Mouse (Mus musculus) frontal cortex, postnatal 14 days (tissue): ENCODE measurements around the gene Bfar.
"Not testable (repeated sequence)": the region's sequence is repeated elsewhere in the genome, so short reads cannot be mapped to it uniquely, and the experiment has no call there.

Source experiments
- DNase-seq, 2 experiments: peaks; one replicate each; pipeline ENCODE4 v3.0.0; 2022; ENCODE audit warnings: low spot score in 2 of 2

Bfar gene

GRCm38 (mm10) chr16:13671685-13672385 lies at the start of gene Bfar, which contains the start of gene 3110001I22Rik:
Gene Bfar, plus strand, starts transcription at chr16:13671858.
Gene 3110001I22Rik, plus strand, starts transcription at chr16:13671929.
- DNase-seq = peak; percentile 82 to 83

- DNase-seq = no peak
Observed at GRCm38 (mm10) chr16:13628345-13628744, 43.3 kb upstream of the Bfar start.

GRCm38 (mm10) chr16:13638198-13638597 lies 33.5 kb upstream of the Bfar start:
- not testable (repeated sequence) for DNase-seq

GRCm38 (mm10) chr16:13639508-13639907 lies 32.1 kb upstream of the Bfar start:
- no peak for DNase-seq

- DNase-seq = no peak
Observed at GRCm38 (mm10) chr16:13640064-13640463, 31.6 kb upstream of the Bfar start.

- DNase-seq = no peak
Observed at GRCm38 (mm10) chr16:13644474-13644873, 27.2 kb upstream of the Bfar start.

GRCm38 (mm10) chr16:13645930-13646329 lies 25.7 kb upstream of the Bfar start:
- DNase-seq = no peak

GRCm38 (mm10) chr16:13658886-13659285 lies 12.8 kb upstream of the Bfar start:
- DNase-seq = no peak

- DNase-seq = no peak
Observed at GRCm38 (mm10) chr16:13660736-13661135, 10.9 kb upstream of the Bfar start.

- DNase-seq = peak; percentile 86 to 92
Observed at GRCm38 (mm10) chr16:13667878-13668343, 3.7 kb upstream of the Bfar start, which contains the start of gene Parn. Gene Parn, minus strand, starts transcription at chr16:13668170.

- no peak for DNase-seq
Observed at GRCm38 (mm10) chr16:13668402-13669108, 3.1 kb upstream of the Bfar start.

GRCm38 (mm10) chr16:13669282-13669681 lies 2.4 kb upstream of the Bfar start:
- no peak for DNase-seq

GRCm38 (mm10) chr16:13670896-13671295 lies 762 bp upstream of the Bfar start:
- not testable (repeated sequence) for DNase-seq

GRCm38 (mm10) chr16:13672386-13672898 lies 784 bp downstream of the Bfar start:
- peak; percentile 17 to 24 for DNase-seq

- DNase-seq = no peak
Observed at GRCm38 (mm10) chr16:13673114-13673513, 1.5 kb downstream of the Bfar start.

- DNase-seq = no peak
Observed at GRCm38 (mm10) chr16:13674511-13674910, 2.9 kb downstream of the Bfar start.

- no peak for DNase-seq
Observed at GRCm38 (mm10) chr16:13678601-13679319, 7.1 kb downstream of the Bfar start.

- DNase-seq = no peak
Observed at GRCm38 (mm10) chr16:13698998-13699397, 27.3 kb downstream of the Bfar start.

- no peak for DNase-seq
Observed at GRCm38 (mm10) chr16:13702184-13702583, 30.5 kb downstream of the Bfar start.

GRCm38 (mm10) chr16:13704676-13705075 lies 33.0 kb downstream of the Bfar start:
- no peak for DNase-seq

GRCm38 (mm10) chr16:13714910-13715309 lies 43.3 kb downstream of the Bfar start:
- DNase-seq = no peak
